Mouse (Mus musculus) erythroblast, embryonic 14.5 days (primary cell): ENCODE data around the gene Olfr549.

Experiments
- GATA1 ChIP-seq: IDR thresholded peaks from 2 replicates; pipeline ENCODE4 v1.6.1; 2012; ENCODE audit warnings: low read length, inconsistent platforms, mixed read lengths
- TAL1 ChIP-seq: IDR thresholded peaks from 3 replicates; pipeline ENCODE4 v1.6.1; 2012; ENCODE audit warnings: low read length, inconsistent platforms, mixed read lengths

GRCm38 (mm10) chr7:102566219-102566618 lies 16.5 kb downstream of the Olfr549 start:
- TF ChIP-seq GATA1 (no peak), TAL1 (no peak)
